Mouse (Mus musculus) heart, postnatal 25 days (tissue): Measurements from ENCODE around the gene Rnf208. TPM values are rescaled to one million over a fixed set of nuclear protein-coding genes. Genes with fewer than 3 reads are reported as not detected.
A peak's percentile ranks its signal among the peaks of the same experiment; 100 is the strongest.

Experiments used
- DNase-seq: peaks from one replicate; pipeline ENCODE4 v3.0.0; 2022; ENCODE audit warnings: low spot score
- intact Hi-C: fragments of 180-260 bp; cut with DNase I; formaldehyde crosslinking; loops from one replicate; pipeline ENCODE4 v1.15.1; 2025
- total RNA-seq, 2 experiments: library from RNA; stranded (reverse); gene quantifications; 2 replicates each; pipeline ENCODE4 v1.2.3; 2021

Rnf208 gene
- total RNA-seq, 2 experiments from 2014 or later, result 0.53 TPM; not detected in 1

DNA sequence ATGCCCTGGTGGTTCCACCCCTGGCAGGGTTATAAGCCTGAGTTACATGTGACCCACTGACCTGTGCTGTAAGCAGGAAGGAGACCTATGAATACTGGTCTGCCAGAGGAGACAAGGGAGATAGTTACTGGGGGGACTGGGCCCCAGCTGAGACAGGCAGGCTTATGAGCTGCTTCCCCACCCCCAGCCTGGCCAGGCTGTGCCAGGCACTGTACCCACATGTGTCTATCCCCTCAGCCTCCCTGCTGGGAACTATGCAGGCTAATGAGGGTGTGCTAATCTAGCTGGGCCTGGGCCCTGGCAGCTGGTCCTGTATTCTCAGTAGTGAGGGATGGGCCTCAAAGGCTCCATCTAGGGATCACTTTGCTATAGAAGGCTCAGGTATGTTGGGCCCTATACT lies 25.2 kb downstream of the Rnf208 start:
- intact Hi-C loops, result no loop called here
- no peak for DNase-seq

DNA sequence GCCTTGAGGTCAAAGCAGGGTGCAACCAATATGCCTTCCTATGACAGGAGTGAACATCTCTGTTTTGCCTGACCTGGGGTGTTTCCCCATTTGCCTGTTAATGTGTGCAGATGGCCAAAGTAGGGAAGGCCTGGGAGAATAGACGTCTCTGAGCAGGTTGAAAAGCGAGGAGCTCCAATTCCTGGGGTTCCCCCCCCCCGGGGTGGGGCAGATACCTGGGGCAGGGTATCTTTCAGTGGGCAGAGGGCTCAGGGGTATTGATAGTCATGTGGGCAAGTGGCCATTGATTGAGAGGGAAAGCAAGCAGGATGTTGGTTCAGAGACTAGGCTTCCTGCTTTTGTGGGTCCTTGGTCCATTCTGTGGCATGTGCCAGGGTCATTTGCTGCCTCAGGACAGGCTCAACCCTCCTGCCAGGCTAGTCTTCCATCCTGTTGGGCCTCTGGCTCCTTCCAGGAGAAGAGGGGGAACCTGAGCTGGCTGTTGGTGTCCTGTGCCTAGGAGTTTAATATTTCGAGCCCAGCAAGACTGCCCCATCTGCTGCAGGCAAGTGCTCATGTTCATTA lies 25.8 kb downstream of the Rnf208 start:
- DNase-seq, result no peak
- intact Hi-C loops, result no loop called here

DNA sequence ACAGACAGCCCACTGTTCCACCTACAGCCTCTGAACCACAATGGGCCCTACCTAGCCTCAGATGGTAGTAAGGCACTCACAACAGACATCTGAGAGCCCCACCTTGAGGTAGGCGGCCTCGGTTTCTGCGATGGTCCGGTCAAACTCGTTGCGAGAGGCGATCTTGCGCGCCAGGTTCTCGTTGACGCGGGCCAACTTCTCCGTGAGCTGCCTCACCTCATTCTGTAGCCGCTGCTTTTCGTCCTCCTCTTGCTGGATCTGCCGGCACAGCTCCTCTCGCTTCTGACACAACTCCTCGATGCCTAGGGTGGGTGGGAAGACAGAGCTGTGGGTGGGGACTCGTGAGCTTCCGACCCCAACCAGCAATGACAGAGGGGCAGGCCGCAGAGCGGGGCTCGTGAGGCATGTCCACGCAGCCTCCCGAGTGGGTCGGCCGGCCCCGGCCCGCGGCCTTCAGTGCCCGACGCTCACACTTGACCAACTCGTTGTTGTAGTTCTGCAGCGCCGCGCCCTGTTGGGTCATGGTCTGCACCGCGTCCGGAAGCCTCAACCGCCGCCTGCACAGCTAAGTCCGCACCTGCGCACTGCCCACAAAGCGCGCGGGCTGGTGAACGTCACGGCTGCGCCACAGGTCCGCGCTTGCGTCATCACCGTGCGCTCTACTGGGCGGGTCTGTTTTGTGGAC lies 29.9 kb downstream of the Rnf208 start, which contains the start of the genes Ssna1 and Anapc2:
Gene Ssna1, minus strand, starts transcription at position 612 of the 685 bp plus-strand sequence.
Gene Anapc2, plus strand, starts transcription at position 652 of the 685 bp plus-strand sequence.
- intact Hi-C loops, result loop anchor here (5.0 kb wide), 1 partner anchor 60 kb away; the partner anchor contains the start of gene Man1b1
- DNase-seq, result peak; percentile 93

DNA sequence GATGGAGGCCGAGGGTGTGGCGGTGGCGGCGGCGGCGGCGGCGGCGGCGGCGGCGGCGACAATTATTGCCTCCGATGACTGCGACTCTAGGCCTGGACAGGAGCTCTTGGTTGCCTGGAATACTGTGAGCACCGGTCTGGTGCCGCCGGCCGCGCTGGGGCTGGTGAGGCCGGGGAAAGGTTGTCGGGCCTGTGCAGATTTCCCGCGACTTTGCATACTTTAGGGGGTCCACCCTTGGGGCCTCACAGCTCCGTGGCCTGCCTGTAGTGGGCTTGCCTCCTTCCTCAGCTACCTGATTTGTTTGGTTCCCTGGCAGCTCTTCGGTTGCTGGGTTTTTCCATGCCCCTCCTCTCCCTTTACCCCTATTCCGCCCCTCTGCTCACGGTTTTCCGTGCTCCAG lies 30.5 kb downstream of the Rnf208 start:
- DNase-seq, result no peak
- intact Hi-C loops, result loop anchor here (5.0 kb wide), 1 partner anchor 60 kb away; the partner anchor contains the start of gene Man1b1

DNA sequence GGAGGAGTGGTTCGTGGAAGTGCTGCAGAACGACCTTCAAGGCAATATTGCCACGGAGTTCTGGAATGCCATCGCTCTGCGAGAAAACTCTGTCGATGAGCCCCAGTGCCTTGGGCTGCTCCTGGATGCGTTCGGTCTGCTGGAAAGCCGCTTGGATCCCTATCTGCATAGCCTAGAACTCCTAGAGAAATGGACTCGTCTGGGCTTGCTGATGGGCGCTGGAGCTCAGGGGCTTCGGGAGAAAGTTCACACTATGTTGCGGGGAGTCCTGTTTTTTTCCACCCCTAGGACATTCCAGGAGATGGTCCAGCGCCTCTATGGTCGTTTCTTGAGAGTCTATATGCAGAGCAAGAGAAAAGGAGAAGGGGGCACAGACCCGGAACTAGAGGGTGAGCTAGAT lies 31.0 kb downstream of the Rnf208 start:
- intact Hi-C loops, result loop anchor here (5.0 kb wide), 1 partner anchor 59 kb away; the partner anchor contains the start of gene Man1b1
- DNase-seq, result no peak

DNA sequence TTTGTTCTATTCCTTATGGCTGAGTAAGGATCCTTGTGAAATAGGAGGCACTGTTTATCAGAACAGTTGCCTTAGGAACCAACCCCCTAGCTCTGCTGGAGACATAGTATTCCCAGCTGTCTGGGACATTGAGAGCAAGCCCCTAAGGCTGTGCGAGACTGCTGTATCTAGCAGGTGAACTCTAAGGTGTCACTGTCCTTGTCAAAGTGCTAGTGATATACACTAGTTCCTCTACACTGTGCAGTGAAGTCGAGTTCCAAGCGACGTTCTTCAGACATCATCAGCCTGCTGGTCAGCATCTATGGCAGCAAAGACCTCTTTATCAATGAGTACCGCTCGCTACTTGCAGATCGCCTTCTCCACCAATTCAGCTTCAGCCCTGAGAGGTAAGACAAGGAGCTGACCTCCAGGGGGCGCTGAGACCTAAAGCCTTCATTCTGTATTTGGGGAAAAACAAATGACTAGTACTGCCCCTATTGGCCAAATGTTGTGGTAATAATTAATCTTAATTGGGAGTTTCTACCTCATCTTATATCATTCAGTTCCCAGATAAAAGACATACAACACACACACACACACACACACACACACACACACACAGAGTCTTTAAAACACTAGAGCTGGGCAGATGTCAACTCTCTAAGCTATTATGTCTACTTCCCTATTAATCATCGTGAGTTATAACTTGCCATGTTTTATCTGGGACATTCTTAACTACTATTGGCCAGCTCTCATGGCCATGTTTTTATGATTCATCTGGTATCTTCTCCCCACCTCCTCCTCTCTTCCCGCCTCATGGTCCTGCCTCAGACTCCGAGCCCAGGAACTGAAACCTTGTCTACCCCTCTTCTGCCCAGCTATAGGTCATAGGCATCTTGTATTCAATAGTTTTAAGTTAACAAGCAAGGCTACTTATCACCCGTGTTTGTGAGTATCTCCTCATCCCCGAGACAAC lies 37.1 kb downstream of the Rnf208 start:
- DNase-seq, result no peak
- intact Hi-C loops, result loop anchor here (2.0 kb wide), 1 partner anchor 14 kb away; no protein-coding TSS in a partner anchor

DNA sequence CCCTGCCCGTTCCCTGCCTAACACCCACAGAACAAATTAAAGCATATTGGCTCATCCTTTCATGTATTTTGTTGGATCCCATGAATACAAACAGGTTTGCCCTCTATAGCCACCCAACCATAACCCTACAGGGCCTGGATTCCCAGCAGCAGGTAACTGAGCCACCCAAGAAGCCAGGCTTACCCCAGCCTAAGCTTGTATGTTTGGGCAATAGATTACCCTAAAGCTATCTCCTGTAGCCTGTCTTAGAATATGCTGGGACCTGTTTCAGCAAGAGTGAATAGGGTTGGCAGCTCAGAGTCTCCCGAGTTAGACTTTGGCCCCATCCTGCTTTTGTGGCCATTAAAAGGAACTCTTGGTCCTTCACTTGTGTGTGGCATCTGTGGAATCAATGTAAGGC lies 43.5 kb downstream of the Rnf208 start:
- no peak for DNase-seq
- intact Hi-C loops, result no loop called here

DNA sequence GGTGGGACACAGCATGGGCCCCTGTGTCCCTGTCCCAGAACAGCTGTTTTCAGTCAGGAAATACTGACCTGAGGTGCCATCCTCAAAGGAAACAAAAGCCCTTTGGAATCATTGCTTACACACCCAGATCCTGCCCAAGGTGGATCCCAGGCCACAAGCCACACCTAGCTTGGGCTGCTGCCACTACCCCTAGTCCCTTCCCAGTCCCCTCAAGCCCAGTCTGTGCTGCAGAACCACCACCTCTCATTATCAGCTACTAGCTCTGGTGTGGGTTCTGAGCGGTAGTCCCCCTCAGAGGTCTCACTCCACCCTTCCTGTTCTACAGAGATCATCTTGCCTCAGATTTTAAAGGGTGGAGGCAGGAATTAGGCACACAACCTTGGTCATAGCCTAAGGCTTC lies 44.3 kb downstream of the Rnf208 start:
- intact Hi-C loops, result no loop called here

DNA sequence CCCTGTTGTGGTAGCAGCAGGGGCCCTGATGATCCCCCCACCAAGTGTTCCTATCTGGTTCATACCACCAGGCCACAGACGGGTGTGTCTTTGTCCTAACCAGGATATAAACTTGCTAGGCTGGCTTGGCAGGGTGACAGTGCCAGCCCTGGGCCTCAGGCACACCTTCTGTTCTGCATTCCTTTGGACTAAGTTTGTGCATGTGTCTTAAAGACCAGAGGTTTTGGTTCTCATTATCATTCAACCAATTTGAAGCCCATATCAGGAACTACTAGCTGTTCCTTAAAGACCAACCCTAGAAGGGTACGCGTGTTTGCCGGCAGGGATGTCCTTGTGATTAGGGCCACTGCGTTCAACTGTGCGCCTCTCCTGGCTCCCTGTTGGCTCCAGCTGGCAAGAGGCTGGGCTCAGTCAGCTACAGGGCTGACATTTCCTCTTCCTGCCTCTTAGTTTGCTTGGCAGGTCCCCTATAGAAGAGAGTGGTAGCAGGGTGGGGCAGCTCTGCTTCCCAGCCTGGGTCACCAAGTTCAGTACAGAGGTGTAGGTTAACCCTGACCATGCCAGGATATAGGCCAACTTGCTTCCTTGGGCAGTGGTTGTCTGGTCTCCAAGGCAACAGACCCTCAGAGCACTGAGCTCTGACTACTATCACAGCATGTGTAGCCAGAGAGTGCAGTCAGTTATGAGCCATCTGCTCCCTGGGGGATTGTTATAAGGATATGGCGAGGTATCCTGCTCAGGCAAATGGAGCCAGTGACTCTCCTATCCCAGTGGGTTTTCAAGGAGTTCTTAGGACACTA lies 45.0 kb downstream of the Rnf208 start:
- intact Hi-C loops, result no loop called here

More for the DNA sequence above, 44.3 kb downstream of the Rnf208 start:
- DNase-seq, result no peak

DNA sequence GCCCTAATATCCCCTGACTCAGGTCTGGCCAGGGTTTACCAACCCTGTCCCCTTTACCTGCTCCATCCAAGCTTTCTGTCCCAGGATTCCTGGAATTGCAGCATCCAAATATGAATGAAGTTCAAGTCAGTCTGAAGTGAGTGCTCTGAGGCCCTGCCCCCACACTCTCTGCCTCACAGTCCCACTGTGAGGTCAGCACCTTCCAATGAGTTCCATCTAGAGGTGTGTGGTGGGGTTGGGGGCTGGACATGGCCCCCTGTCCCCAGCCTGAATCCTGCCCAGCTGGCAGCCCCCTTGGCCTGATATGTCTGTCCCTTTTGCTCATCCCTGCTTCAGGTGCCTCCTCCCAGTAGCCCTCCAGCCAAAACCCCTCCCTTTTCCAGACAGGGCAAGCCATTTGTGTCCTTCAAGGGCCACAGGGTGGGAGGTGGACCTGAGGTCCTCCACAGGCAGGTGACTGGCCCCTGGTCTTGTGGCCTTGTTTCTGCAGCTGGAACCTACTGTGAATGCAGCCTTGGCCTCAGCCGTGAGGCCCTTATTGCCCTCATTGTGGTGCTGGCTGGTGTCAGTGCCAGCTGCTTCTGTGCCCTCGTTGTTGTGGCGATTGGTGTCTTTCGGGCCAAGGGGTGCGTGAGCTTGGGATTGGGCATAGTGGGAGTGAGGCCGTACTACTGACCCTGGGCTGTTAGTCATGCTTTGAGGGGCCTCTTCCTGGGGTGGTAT lies 46.0 kb downstream of the Rnf208 start, which contains the start of gene Tmem210:
Gene Tmem210, plus strand, starts transcription at position 219 of the 723 bp plus-strand sequence.
- intact Hi-C loops, result no loop called here
- DNase-seq, result no peak

More for the DNA sequence above, 45.0 kb downstream of the Rnf208 start:
- DNase-seq, result no peak

DNA sequence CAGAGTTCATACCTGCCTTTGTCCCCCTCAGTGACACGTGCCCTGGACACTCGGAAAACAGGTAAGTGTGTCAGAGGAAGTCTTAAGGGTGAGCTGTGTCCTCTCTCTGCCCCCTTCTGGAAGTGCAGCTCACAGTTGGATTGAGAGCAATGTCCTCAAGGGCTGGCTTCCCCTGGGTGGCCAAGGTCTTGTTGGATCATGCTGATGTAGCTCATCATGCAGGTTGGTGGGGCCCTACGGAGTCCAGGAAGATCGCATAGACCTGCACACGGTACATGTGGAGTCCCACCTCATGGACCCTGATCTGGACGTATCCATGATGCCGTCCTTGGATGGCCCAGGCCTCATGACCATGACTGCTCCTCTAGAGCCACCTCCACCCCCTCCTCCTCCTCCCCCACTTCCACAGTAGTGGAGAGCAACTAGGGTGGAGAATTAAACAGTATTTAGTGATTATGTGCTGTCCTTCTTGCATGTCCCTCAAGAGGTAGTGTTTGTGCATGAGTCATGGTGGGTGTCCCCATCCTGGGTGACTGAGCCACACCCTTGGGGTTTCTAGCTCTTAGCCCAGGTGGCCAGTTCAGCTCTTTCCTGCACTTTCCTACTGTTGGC lies 46.8 kb downstream of the Rnf208 start:
- intact Hi-C loops, result no loop called here
- no peak for DNase-seq

DNA sequence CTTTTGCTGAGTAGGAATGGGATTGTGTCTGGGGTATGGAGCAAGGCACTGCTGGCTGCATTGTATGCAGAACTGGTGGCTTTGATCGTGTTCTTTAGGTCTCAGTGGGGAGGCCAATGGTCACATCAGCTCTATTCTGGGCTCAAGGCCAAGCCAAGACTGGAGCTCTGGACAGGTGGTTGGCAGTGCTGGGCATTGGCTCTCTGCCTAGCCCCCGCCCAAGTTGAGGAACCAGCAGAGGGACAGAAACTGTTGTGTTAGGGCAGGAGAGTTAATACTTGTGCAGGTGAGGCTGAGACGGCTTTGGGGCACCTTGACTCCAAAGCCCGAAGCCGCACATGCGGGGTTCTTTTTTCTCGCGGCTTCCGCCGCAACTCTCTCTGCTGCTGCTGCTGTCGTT lies 47.6 kb downstream of the Rnf208 start, which contains the start of gene Lrrc26:
Gene Lrrc26, plus strand, starts transcription at position 265 of the 400 bp plus-strand sequence.
- intact Hi-C loops, result loop anchor here (5.0 kb wide), 1 partner anchor 62 kb away; no protein-coding TSS in a partner anchor
- no peak for DNase-seq

DNA sequence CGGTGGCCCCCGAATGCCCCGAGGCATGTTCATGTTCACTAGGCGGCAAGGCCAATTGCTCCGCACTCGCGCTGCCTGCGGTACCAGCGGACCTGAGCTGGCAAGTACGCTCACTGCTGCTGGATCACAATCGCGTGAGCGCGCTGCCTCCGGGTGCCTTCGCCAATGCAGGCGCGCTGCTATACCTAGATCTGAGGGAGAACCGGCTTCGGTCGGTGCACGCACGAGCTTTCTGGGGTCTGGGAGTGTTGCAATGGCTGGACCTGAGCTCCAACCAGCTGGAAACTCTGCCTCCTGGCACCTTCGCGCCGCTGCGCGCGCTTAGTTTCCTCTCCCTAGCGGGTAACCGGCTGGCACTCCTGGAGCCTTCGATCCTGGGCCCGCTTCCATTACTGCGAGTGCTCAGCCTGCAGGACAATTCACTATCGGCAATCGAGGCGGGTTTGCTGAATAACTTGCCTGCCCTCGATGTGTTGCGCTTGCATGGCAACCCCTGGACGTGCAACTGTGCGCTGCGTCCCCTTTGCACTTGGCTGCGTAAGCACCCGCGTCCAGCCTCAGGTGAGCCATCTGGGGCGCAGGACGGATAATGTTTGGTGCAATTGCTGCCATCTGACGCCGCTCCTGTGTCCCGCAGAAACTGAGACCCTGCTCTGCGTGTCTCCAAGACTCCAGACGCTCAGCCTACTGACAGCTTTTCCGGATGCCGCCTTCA lies 48.2 kb downstream of the Rnf208 start:
- DNase-seq, result no peak
- intact Hi-C loops, result loop anchor here (5.0 kb wide), 1 partner anchor 63 kb away; no protein-coding TSS in a partner anchor

DNA sequence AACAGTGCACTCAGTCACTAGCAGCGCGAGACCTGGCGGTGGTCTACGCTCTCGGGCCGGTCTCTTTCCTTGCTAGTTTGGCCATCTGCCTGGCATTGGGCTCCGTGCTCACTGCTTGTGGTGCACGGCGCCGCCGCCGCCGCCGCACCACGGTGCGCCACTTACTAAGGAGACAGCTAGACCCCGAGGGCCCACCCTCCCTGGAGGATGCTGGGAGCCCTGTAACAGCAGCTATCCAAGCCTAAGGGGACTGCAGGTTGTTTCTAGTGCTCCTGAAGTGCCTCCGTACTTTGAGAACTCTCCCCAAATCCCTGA lies 48.7 kb downstream of the Rnf208 start:
- intact Hi-C loops, result loop anchor here (5.0 kb wide), 1 partner anchor 63 kb away; no protein-coding TSS in a partner anchor
- no peak for DNase-seq

DNA sequence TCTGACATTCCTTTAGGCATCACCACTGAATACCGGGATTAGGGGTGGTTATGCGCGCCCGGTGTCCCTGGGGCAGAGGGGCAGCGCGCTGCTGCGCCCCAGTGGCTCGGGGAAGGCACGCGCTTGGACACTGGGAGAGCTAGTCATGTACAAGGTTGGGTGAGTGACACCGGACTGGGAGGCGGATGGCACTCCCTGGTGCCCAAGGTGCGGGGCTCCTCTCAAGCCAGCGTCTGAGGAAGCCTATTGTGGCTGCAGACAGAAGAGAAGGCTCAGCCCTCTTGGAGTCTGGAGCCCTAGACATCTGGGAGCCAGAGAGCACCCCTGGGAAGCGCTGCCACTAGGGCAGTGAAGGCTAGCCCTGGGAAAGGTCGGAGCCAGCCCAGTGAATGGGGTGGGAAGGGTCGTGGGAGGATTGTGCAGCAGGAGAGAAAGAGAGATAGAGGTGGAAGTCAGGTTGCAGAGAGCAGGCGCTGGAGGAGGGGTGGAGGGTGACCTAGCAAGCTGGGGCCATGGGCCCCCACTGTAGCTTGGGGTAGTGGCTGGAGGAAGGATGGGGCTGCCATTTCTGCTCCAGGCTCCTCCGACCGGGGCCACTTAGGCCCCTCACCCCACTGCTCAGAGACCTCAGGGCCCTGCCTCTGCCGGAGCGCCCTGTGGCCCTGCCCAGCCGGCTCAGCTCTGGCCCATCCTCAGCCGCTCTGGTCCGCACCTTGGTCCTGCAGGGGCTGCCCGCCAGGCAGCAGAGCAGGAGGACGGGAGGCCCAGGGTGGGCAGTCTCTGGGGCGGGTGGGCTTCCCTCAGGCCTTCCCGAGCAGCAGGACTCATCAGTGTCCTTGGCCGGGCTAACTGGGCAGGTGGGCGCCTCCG lies 49.4 kb downstream of the Rnf208 start:
- no peak for DNase-seq
- intact Hi-C loops, result loop anchor here (2.0 to 5.0 kb wide), 2 partner anchors 13 to 64 kb away; no protein-coding TSS in a partner anchor

DNA sequence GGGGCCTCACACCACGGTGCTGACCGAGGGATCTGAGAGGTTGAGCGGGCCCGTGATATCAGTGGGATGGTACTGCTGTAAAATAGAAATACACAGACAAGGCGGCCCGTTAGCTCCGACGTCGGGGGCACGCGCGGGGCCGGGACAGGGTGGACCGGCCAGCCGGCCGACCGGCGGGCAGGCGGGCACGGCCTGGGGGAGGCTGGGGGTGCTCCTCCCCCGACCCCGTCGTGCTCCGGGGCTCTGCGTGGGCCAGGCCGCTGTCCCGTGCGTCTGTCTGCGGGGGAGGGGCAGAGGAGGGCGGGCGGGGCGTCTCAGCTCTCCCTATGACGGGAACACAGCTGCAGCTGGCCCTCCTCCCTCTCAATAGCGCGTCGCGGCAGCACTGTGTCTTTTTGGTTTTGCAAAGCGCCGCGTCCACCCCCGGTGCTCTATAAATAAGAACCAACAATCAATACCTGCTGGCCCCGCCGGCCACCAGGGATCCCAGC lies 50.0 kb downstream of the Rnf208 start:
- DNase-seq, result no peak
- intact Hi-C loops, result loop anchor here (2.0 to 5.0 kb wide), 2 partner anchors 13 to 65 kb away; no protein-coding TSS in a partner anchor
